Mouse (Mus musculus): ENCODE results near the gene St3gal6. TPM values are rescaled to one million over a fixed set of nuclear protein-coding genes. Genes with fewer than 3 reads are reported as not detected.
A peak's percentile ranks its signal among the peaks of the same experiment; 100 is the strongest.

The St3gal6 gene
- polyA plus RNA-seq, 1 experiment from 2014 or later: 16.0 TPM

GRCm38 (mm10) chr16:58476363-58476762 is 47.7 kb downstream of the St3gal6 start:
- Histone ChIP-seq H3K4me1 (ENCODE audit: control insufficient read depth in 2 of 2, insufficient read depth in 2 of 2, low read length in 2 of 2) (peaks cover 4 to 13% of the 10 kb centered on the region in 2 experiments), H3K36me3 (ENCODE audit: control insufficient read depth, insufficient read depth, low read length) (peaks cover 56% of the 10 kb centered on the region), H3K27me3 (ENCODE audit: control insufficient read depth, insufficient read depth, low read length) (no peaks in the 10 kb centered on the region), H3K4me2 (ENCODE audit: low read length) (no peak overlapping the region), H3K4me3 (ENCODE audit: control insufficient read depth in 1 of 2, insufficient read depth in 1 of 2, low read depth in 1 of 2, low read length in 2 of 2) (no peak overlapping the region), H3K9me3 (ENCODE audit: control insufficient read depth, low read length) (0 out of 2 replicates have a peak, but pooled peaks cover 3% of the 10 kb centered on the region), H3K27ac (replicated peaks in 1 of 2; ENCODE audit: control insufficient read depth in 1 of 2, insufficient read depth in 1 of 2, low read depth in 2 of 2, low read length in 2 of 2) (peak overlapping the region; percentile 59 to 70), H3K9ac (ENCODE audit: low read length) (no peak overlapping the region)
- no peak for ATAC-seq (ENCODE audit: insufficient number of reproducible peaks, insufficient read depth, low FRiP score, low read depth)
- WGBS: 44% methylated on average over 2 of the region's 2 CpGs

GRCm38 (mm10) chr16:58475544-58476154 is 48.4 kb downstream of the St3gal6 start:
- H3K27ac ChIP-seq (replicated peaks in 1 of 2; ENCODE audit: control insufficient read depth in 1 of 2, insufficient read depth in 1 of 2, low read depth in 2 of 2, low read length in 2 of 2): peak overlapping the region in 1 of 2 experiments; percentile 59; a peak in 1 of 4 replicates

GRCm38 (mm10) chr16:58474875-58475274 is 49.2 kb downstream of the St3gal6 start:
- no peak for ATAC-seq (ENCODE audit: insufficient number of reproducible peaks, insufficient read depth, low FRiP score, low read depth)
- Histone ChIP-seq H3K9me3 (ENCODE audit: control insufficient read depth, low read length) (0 out of 2 replicates have a peak, but pooled peaks cover 3% of the 10 kb centered on the region), H3K27ac (replicated peaks in 1 of 2; ENCODE audit: control insufficient read depth in 1 of 2, insufficient read depth in 1 of 2, low read depth in 2 of 2, low read length in 2 of 2) (peak overlapping the region; percentile 11 to 64; a peak in 2 of 4 replicates), H3K9ac (ENCODE audit: low read length) (no peak overlapping the region), H3K36me3 (ENCODE audit: control insufficient read depth, insufficient read depth, low read length) (peaks cover 57% of the 10 kb centered on the region), H3K4me2 (ENCODE audit: low read length) (no peak overlapping the region), H3K4me1 (ENCODE audit: control insufficient read depth in 2 of 2, insufficient read depth in 2 of 2, low read length in 2 of 2) (peaks cover 2 to 13% of the 10 kb centered on the region in 2 experiments), H3K27me3 (ENCODE audit: control insufficient read depth, insufficient read depth, low read length) (no peaks in the 10 kb centered on the region), H3K4me3 (ENCODE audit: control insufficient read depth in 1 of 2, insufficient read depth in 1 of 2, low read depth in 1 of 2, low read length in 2 of 2) (no peak overlapping the region)
- WGBS: 44% methylated on average over 3 of the region's 3 CpGs

More at GRCm38 (mm10) chr16:58475544-58476154, 48.4 kb downstream of the St3gal6 start:
- H3K4me1 ChIP-seq (ENCODE audit: control insufficient read depth in 2 of 2, insufficient read depth in 2 of 2, low read length in 2 of 2): peaks cover 2 to 13% of the 10 kb centered on the region in 2 experiments
- H3K27me3 ChIP-seq (ENCODE audit: control insufficient read depth, insufficient read depth, low read length): no peaks in the 10 kb centered on the region
- no peak overlapping the region for H3K9ac ChIP-seq (ENCODE audit: low read length)
- H3K36me3 ChIP-seq (ENCODE audit: control insufficient read depth, insufficient read depth, low read length): peaks cover 59% of the 10 kb centered on the region
- H3K9me3 ChIP-seq (ENCODE audit: control insufficient read depth, low read length): 0 out of 2 replicates have a peak, but pooled peaks cover 3% of the 10 kb centered on the region
- WGBS: 71% methylated on average over 3 of the region's 3 CpGs
- ATAC-seq (ENCODE audit: insufficient number of reproducible peaks, insufficient read depth, low FRiP score, low read depth): no peak; the same call in 1 of the 2 replicates
- H3K4me2 ChIP-seq (ENCODE audit: low read length): no peak overlapping the region
- no peak overlapping the region for H3K4me3 ChIP-seq (ENCODE audit: control insufficient read depth in 1 of 2, insufficient read depth in 1 of 2, low read depth in 1 of 2, low read length in 2 of 2)

GRCm38 (mm10) chr16:58470841-58471240 is 53.2 kb downstream of the St3gal6 start:
- no peaks in the 10 kb centered on the region for H3K9me3 ChIP-seq (ENCODE audit: control insufficient read depth, low read length)
- H3K27me3 ChIP-seq (ENCODE audit: control insufficient read depth, insufficient read depth, low read length): no peaks in the 10 kb centered on the region
- WGBS: 55% methylated on average over 4 of the region's 4 CpGs
- no peak overlapping the region for H3K27ac ChIP-seq (replicated peaks in 1 of 2; ENCODE audit: control insufficient read depth in 1 of 2, insufficient read depth in 1 of 2, low read depth in 2 of 2, low read length in 2 of 2)
- no peak overlapping the region for H3K4me2 ChIP-seq (ENCODE audit: low read length)
- ATAC-seq (ENCODE audit: insufficient number of reproducible peaks, insufficient read depth, low FRiP score, low read depth): no peak
- peaks cover 81% of the 10 kb centered on the region for H3K36me3 ChIP-seq (ENCODE audit: control insufficient read depth, insufficient read depth, low read length)
- H3K4me3 ChIP-seq (ENCODE audit: control insufficient read depth in 1 of 2, insufficient read depth in 1 of 2, low read depth in 1 of 2, low read length in 2 of 2): no peak overlapping the region
- H3K9ac ChIP-seq (ENCODE audit: low read length): no peak overlapping the region
- H3K4me1 ChIP-seq (ENCODE audit: control insufficient read depth in 2 of 2, insufficient read depth in 2 of 2, low read length in 2 of 2): peaks cover 0 to 8% of the 10 kb centered on the region in 2 experiments; a peak in 3 of 4 replicates

- ATAC-seq (ENCODE audit: insufficient number of reproducible peaks, insufficient read depth, low FRiP score, low read depth): no peak
- whole genome bisulfite sequencing: 87% methylated on average over 8 of the region's 8 CpGs
- H3K27ac ChIP-seq (replicated peaks in 1 of 2; ENCODE audit: control insufficient read depth in 1 of 2, insufficient read depth in 1 of 2, low read depth in 2 of 2, low read length in 2 of 2): no peak overlapping the region
- H3K36me3 ChIP-seq (ENCODE audit: control insufficient read depth, insufficient read depth, low read length): peaks cover 89% of the 10 kb centered on the region
- no peak overlapping the region for H3K4me2 ChIP-seq (ENCODE audit: low read length)
- H3K4me1 ChIP-seq (ENCODE audit: control insufficient read depth in 2 of 2, insufficient read depth in 2 of 2, low read length in 2 of 2): peaks cover 0 to 7% of the 10 kb centered on the region in 2 experiments; a peak in 3 of 4 replicates
- H3K27me3 ChIP-seq (ENCODE audit: control insufficient read depth, insufficient read depth, low read length): no peaks in the 10 kb centered on the region
- no peak overlapping the region for H3K9ac ChIP-seq (ENCODE audit: low read length)
- H3K9me3 ChIP-seq (ENCODE audit: control insufficient read depth, low read length): no peaks in the 10 kb centered on the region
- no peak overlapping the region for H3K4me3 ChIP-seq (ENCODE audit: control insufficient read depth in 1 of 2, insufficient read depth in 1 of 2, low read depth in 1 of 2, low read length in 2 of 2)
Measured at GRCm38 (mm10) chr16:58470061-58470460, 54.0 kb downstream of the St3gal6 start.

GRCm38 (mm10) chr16:58465412-58465811 is 58.6 kb downstream of the St3gal6 start:
- Histone ChIP-seq H3K27ac (replicated peaks in 1 of 2; ENCODE audit: control insufficient read depth in 1 of 2, insufficient read depth in 1 of 2, low read depth in 2 of 2, low read length in 2 of 2) (no peak overlapping the region), H3K9ac (ENCODE audit: low read length) (no peak overlapping the region), H3K4me1 (ENCODE audit: control insufficient read depth in 2 of 2, insufficient read depth in 2 of 2, low read length in 2 of 2) (peaks cover 4 to 7% of the 10 kb centered on the region in 2 experiments; a peak in 3 of 4 replicates), H3K27me3 (ENCODE audit: control insufficient read depth, insufficient read depth, low read length) (no peaks in the 10 kb centered on the region), H3K9me3 (ENCODE audit: control insufficient read depth, low read length) (no peaks in the 10 kb centered on the region), H3K4me3 (ENCODE audit: control insufficient read depth in 1 of 2, insufficient read depth in 1 of 2, low read depth in 1 of 2, low read length in 2 of 2) (no peak overlapping the region), H3K4me2 (ENCODE audit: low read length) (no peak overlapping the region), H3K36me3 (ENCODE audit: control insufficient read depth, insufficient read depth, low read length) (peaks cover 91% of the 10 kb centered on the region)
- ATAC-seq (ENCODE audit: insufficient number of reproducible peaks, insufficient read depth, low FRiP score, low read depth): no peak
- WGBS: 78% methylated on average over 9 of the region's 9 CpGs

- Histone ChIP-seq H3K36me3 (ENCODE audit: control insufficient read depth, insufficient read depth, low read length) (peaks cover 80% of the 10 kb centered on the region), H3K4me3 (ENCODE audit: control insufficient read depth in 1 of 2, insufficient read depth in 1 of 2, low read depth in 1 of 2, low read length in 2 of 2) (no peak overlapping the region), H3K27ac (replicated peaks in 1 of 2; ENCODE audit: control insufficient read depth in 1 of 2, insufficient read depth in 1 of 2, low read depth in 2 of 2, low read length in 2 of 2) (no peak overlapping the region), H3K9me3 (ENCODE audit: control insufficient read depth, low read length) (no peaks in the 10 kb centered on the region), H3K27me3 (ENCODE audit: control insufficient read depth, insufficient read depth, low read length) (no peaks in the 10 kb centered on the region), H3K4me2 (ENCODE audit: low read length) (no peak overlapping the region), H3K9ac (ENCODE audit: low read length) (no peak overlapping the region), H3K4me1 (ENCODE audit: control insufficient read depth in 2 of 2, insufficient read depth in 2 of 2, low read length in 2 of 2) (peaks cover 8 to 10% of the 10 kb centered on the region in 2 experiments; a peak in 3 of 4 replicates)
- ATAC-seq (ENCODE audit: insufficient number of reproducible peaks, insufficient read depth, low FRiP score, low read depth): 0 out of 2 replicates have a peak, but pooled peaks have one; percentile 7
- 93% methylated on average over 14 of the region's 14 CpGs for WGBS
Measured at GRCm38 (mm10) chr16:58464051-58464450, 60.0 kb downstream of the St3gal6 start.
